22 mouse cellular contexts compared by ENCODE assay signal in the genomic region with DNA sequence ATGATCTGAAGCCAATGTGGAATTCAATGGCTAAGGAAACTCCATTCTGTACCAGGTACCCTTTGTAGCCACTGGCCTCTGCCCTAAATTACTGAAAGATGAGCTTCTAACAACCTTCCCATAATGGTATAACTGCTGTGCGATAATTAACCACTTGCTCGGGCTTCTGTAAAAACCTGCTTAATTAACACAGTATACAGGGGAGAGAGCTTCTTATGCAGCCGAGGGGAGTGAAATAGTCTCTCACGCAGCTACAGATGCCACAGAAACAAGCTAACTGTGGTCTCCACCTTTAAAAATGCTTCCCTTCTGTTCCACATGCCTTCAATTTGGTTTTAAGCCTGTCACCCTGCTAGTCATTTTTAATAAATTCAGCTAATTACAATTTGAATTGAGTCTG. TPM values are rescaled to one million over a fixed set of nuclear protein-coding genes. Genes with fewer than 3 reads are reported as not detected.
DNase-seq lines count a peak whose midpoint lies in the region; ATAC-seq and TF ChIP-seq lines count a peak whose summit lies in the region.
"Had no signal": no experiment of that assay in that cellular context is flagged by ENCODE, and none has a peak within 500 bp of the region (broad histone marks: within the 10 kb centered on the region; RNA-seq: fewer than 3 reads in every experiment).

No protein-coding gene starts in this region.

- ATAC-seq in forebrain, embryonic 14.5 days = peak; percentile 57; the same call in 1 of the 2 replicates
- ATAC-seq in stomach, postnatal 0 days (ENCODE audit: low FRiP score, low TSS enrichment) = no peak
- ATAC-seq: CD4-positive, CD25-positive, alpha-beta regulatory T cell, adult 4 months; intestine, embryonic 15.5 days had no signal

- no peaks in the 10 kb centered on the region for H3K36me3 ChIP-seq in forebrain, embryonic 14.5 days (ENCODE audit: control insufficient read depth, insufficient read depth, low read length)
- no peaks in the 10 kb centered on the region for H3K36me3 ChIP-seq in stomach, postnatal 0 days (ENCODE audit: control insufficient read depth, insufficient read depth, low read length)
- H3K36me3 ChIP-seq: embryonic facial prominence, embryonic 12.5 days; embryonic facial prominence, embryonic 15.5 days; hindbrain, embryonic 12.5 days; hindbrain, embryonic 15.5 days; intestine, embryonic 15.5 days had no signal

- WGBS in forebrain, embryonic 14.5 days = 45% methylated on average over 4 of the region's 4 CpGs
- 90% methylated on average over 4 of the region's 4 CpGs for WGBS in stomach, postnatal 0 days

- H3K27ac ChIP-seq in layer of hippocampus, adult 2 months = peak overlapping the region; percentile 7; the same call in 1 of the 2 replicates
- peak overlapping the region; percentile 31; the same call in 1 of the 2 replicates for H3K27ac ChIP-seq in brown adipose tissue, adult 24 weeks (replicated peaks; ENCODE audit: low read depth, low read length)
- H3K27ac ChIP-seq in forebrain, embryonic 14.5 days (ENCODE audit: low read depth, low read length) = no peak overlapping the region
- H3K27ac ChIP-seq in stomach, postnatal 0 days (replicated peaks) = no peak overlapping the region
- H3K27ac ChIP-seq: embryonic facial prominence, embryonic 12.5 days; embryonic facial prominence, embryonic 15.5 days; gastrocnemius, adult 2 months; hindbrain, embryonic 12.5 days; hindbrain, embryonic 15.5 days; intestine, embryonic 15.5 days had no signal

- no peak overlapping the region for H3K9ac ChIP-seq in forebrain, embryonic 14.5 days (ENCODE audit: low read length)
- no peak overlapping the region for H3K9ac ChIP-seq in stomach, postnatal 0 days (ENCODE audit: low read length)
- H3K9ac ChIP-seq: embryonic facial prominence, embryonic 12.5 days; embryonic facial prominence, embryonic 15.5 days; hindbrain, embryonic 12.5 days; hindbrain, embryonic 15.5 days; intestine, embryonic 15.5 days had no signal

- no peak overlapping the region for H3K4me2 ChIP-seq in forebrain, embryonic 14.5 days (ENCODE audit: low read length)
- no peak overlapping the region for H3K4me2 ChIP-seq in stomach, postnatal 0 days (replicated peaks; ENCODE audit: low read depth)
- H3K4me2 ChIP-seq: embryonic facial prominence, embryonic 12.5 days; embryonic facial prominence, embryonic 15.5 days; heart, embryonic 11.5 days; hindbrain, embryonic 12.5 days; hindbrain, embryonic 15.5 days; intestine, embryonic 15.5 days had no signal

- no peak for TF ChIP-seq CTCF in layer of hippocampus, adult 2 months (conservative IDR thresholded peaks at IDR 0.05)
- TF ChIP-seq CTCF in stomach, postnatal 0 days (IDR thresholded peaks at IDR 0.05; ENCODE audit: low read depth) = no peak

- H3K4me1 ChIP-seq in brown adipose tissue, adult 24 weeks (ENCODE audit: control insufficient read depth, insufficient read depth, insufficient read length, low read length) = no peaks in the 10 kb centered on the region; the same call in 1 of the 2 replicates
- H3K4me1 ChIP-seq in forebrain, embryonic 14.5 days (ENCODE audit: control insufficient read depth, insufficient read depth, low read length) = no peaks in the 10 kb centered on the region
- no peaks in the 10 kb centered on the region for H3K4me1 ChIP-seq in stomach, postnatal 0 days (replicated peaks; ENCODE audit: control insufficient read depth, insufficient read depth)
- H3K4me1 ChIP-seq: embryonic facial prominence, embryonic 12.5 days; embryonic facial prominence, embryonic 15.5 days; hindbrain, embryonic 12.5 days; hindbrain, embryonic 15.5 days; intestine, embryonic 15.5 days had no signal

- no peak overlapping the region for H3K4me3 ChIP-seq in layer of hippocampus, adult 2 months
- H3K4me3 ChIP-seq in brown adipose tissue, adult 24 weeks (ENCODE audit: insufficient read depth, low read depth, low read length) = no peak overlapping the region
- no peak overlapping the region for H3K4me3 ChIP-seq in forebrain, embryonic 14.5 days (ENCODE audit: low read depth, low read length)
- no peak overlapping the region for H3K4me3 ChIP-seq in stomach, postnatal 0 days (ENCODE audit: low read depth, low read length)
- H3K4me3 ChIP-seq: embryonic facial prominence, embryonic 12.5 days; embryonic facial prominence, embryonic 15.5 days; gastrocnemius, adult 2 months; hindbrain, embryonic 12.5 days; hindbrain, embryonic 15.5 days; intestine, embryonic 15.5 days had no signal

- no peaks in the 10 kb centered on the region for H3K9me3 ChIP-seq in forebrain, embryonic 14.5 days (replicated peaks; ENCODE audit: control insufficient read depth, low read length)
- H3K9me3 ChIP-seq in stomach, postnatal 0 days (ENCODE audit: control insufficient read depth, low read length) = no peaks in the 10 kb centered on the region
- H3K9me3 ChIP-seq: embryonic facial prominence, embryonic 12.5 days; embryonic facial prominence, embryonic 15.5 days; hindbrain, embryonic 12.5 days; hindbrain, embryonic 15.5 days; intestine, embryonic 15.5 days had no signal

- TF ChIP-seq EP300 in stomach, postnatal 0 days (optimal IDR thresholded peaks at IDR 0.05) = no peak

- H3K27me3 ChIP-seq in forebrain, embryonic 14.5 days (replicated peaks; ENCODE audit: control insufficient read depth, insufficient read depth, low read length) = no peaks in the 10 kb centered on the region
- H3K27me3 ChIP-seq in stomach, postnatal 0 days (ENCODE audit: control insufficient read depth, insufficient read depth, low read length) = no peaks in the 10 kb centered on the region
- H3K27me3 ChIP-seq: embryonic facial prominence, embryonic 12.5 days; embryonic facial prominence, embryonic 15.5 days; hindbrain, embryonic 12.5 days; hindbrain, embryonic 15.5 days; intestine, embryonic 15.5 days had no signal

- no peak for DNase-seq in layer of hippocampus, adult 2 months (ENCODE audit: low spot score in 2 of 2)
- no peak for DNase-seq in layer of hippocampus, adult 18-20 months (ENCODE audit: low spot score in 2 of 2)
- peak; percentile 37 for DNase-seq in forebrain, embryonic 14.5 days (ENCODE audit: low spot score)
- no peak for DNase-seq in stomach, postnatal 0 days (ENCODE audit: low spot score)
- no peak for DNase-seq in frontal cortex, postnatal 14 days (ENCODE audit: low spot score in 2 of 2)
- DNase-seq: adrenal gland, adult 2 months; adrenal gland, postnatal 14 days; cerebellum, adult 18-20 months; cerebellum, adult 9-11 months; cerebellum, postnatal 25 days; gastrocnemius, adult 2 months; gastrocnemius, postnatal 14 days; heart, adult 11 months; kidney, adult 11 months had no signal

RNA-seq across cellular contexts. Expression of a gene that starts 17.6 kb away (rescaled TPM):
- total RNA-seq in layer of hippocampus, adult 2 months (2021) = 10 to 100 TPM; 44.7 to 45.6 TPM
- total RNA-seq in layer of hippocampus, adult 18-20 months (2021) = 10 to 100 TPM; 48.8 to 56.9 TPM
- polyA plus RNA-seq in brown adipose tissue, adult 24 weeks (2012; ENCODE audit: insufficient read depth, insufficient read length, missing spikeins) = 48.0 and 56.2 TPM in 2 replicates
- polyA plus RNA-seq in forebrain, embryonic 14.5 days (2014; fragmentation: Nextera tagmentation; extraction: Ambion mirVana) = 80.2 and 80.6 TPM in 2 replicates
- polyA plus RNA-seq in stomach, postnatal 0 days (2015; fragmentation: Nextera tagmentation; extraction: Ambion mirVana) = 37.4 and 39.5 TPM in 2 replicates

Comparison
In these comparisons a context has a peak if more than half of its experiments do, and no peak if none do; other contexts are left out.
1. H3K27ac ChIP-seq: peak in layer of hippocampus, adult 2 months (single experiment) and brown adipose tissue, adult 24 weeks (single experiment); none in forebrain, embryonic 14.5 days (single experiment) and stomach, postnatal 0 days (single experiment).